Mouse (Mus musculus): ENCODE results near the gene Donson. TPM values are rescaled to one million over a fixed set of nuclear protein-coding genes. Genes with fewer than 3 reads are reported as not detected.

Gene Donson
- total and polyA plus RNA-seq, 3 experiments, result 51.9 to 63.9 (median 62.5) TPM

- TF ChIP-seq IRF4 (IDR thresholded peaks at IDR 0.05; ENCODE audit: low read depth, low read length) (peak; percentile 67), MYC (IDR thresholded peaks at IDR 0.05; ENCODE audit: low read depth, low read length) (peak; percentile 93), SIN3A (IDR thresholded peaks at IDR 0.05; ENCODE audit: low read length) (peak; percentile 88), NELFE (IDR thresholded peaks at IDR 0.05; ENCODE audit: low read depth, low read length) (peak; percentile 99), RAD21 (IDR thresholded peaks at IDR 0.05; ENCODE audit: low read depth, low read length) (no peak), USF1 (IDR thresholded peaks at IDR 0.05; ENCODE audit: low read depth, low read length) (no peak), MAX (IDR thresholded peaks at IDR 0.05; ENCODE audit: low read length) (peak; percentile 85), EP300 (IDR thresholded peaks at IDR 0.05; ENCODE audit: low read length) (no peak; the same call in 1 of the 2 replicates), SMC3 (IDR thresholded peaks at IDR 0.05; ENCODE audit: low read depth, low read length) (no peak)
Measured at GRCm38 (mm10) chr16:91647461-91648219, 40.9 kb downstream of the Donson start, which contains the start of gene Son (continued).

- no peaks in the 10 kb centered on the region for H3K27me3 ChIP-seq (replicated peaks)
- peak within 1 kb of the TSS; percentile 84 for H3K4me2 ChIP-seq (ENCODE audit: insufficient read depth, low read depth, poor library complexity, severe bottlenecking)
- H3K9ac ChIP-seq (ENCODE audit: insufficient read depth, low read depth), result peak within 1 kb of the TSS; percentile 98
- DNase-seq (ENCODE audit: extremely low read depth), result peak; percentile 93
- in situ Hi-C loops (cut with MboI; ENCODE audit: low pct_ligation_motif_present, low pct_unique_long_range_greater_than_20kb, low sequenced_read_pairs), result no loop called here
- peaks cover 80% of the 10 kb centered on the region for H3K79me2 ChIP-seq (replicated peaks; ENCODE audit: control insufficient read depth, extremely low read depth, insufficient read depth, poor library complexity, severe bottlenecking)
- H3K36me3 ChIP-seq (replicated peaks in 1 of 2; ENCODE audit: control insufficient read depth in 1 of 2, insufficient read depth in 1 of 2, low read length in 1 of 2), result peaks cover 16 to 44% of the 10 kb centered on the region in 2 experiments
- H3K27ac ChIP-seq (ENCODE audit: insufficient read depth, low read depth), result peak within 1 kb of the TSS; percentile 87
- H3K4me3 ChIP-seq (replicated peaks in 1 of 3; ENCODE audit: low read depth in 2 of 3, low read length in 2 of 3, poor library complexity in 1 of 3), result peak within 1 kb of the TSS; percentile 69 to 89 (median 74)
- dilution Hi-C loops (cut with MboI; ENCODE audit: extremely low pct_ligation_motif_present, extremely low pct_unique_long_range_greater_than_20kb, low sequenced_read_pairs), result no loop called here
- H3K4me1 ChIP-seq (ENCODE audit: control insufficient read depth in 1 of 2, insufficient read depth in 2 of 2), result peaks cover 0 to 48% of the 10 kb centered on the region in 2 experiments; a peak in 2 of 4 replicates
- no peaks in the 10 kb centered on the region for H3K9me3 ChIP-seq (replicated peaks; ENCODE audit: low read length)
- TF ChIP-seq ELF1 (IDR thresholded peaks at IDR 0.05; ENCODE audit: low read depth, low read length) (peak; percentile 71), PAX5 (IDR thresholded peaks at IDR 0.05; ENCODE audit: low read length) (no peak), JUN (IDR thresholded peaks at IDR 0.05; ENCODE audit: insufficient read depth, low read depth, low read length) (no peak), JUND (conservative IDR thresholded peaks at IDR 0.05; ENCODE audit: low read depth, low read length) (no peak), CTCF (conservative IDR thresholded peaks at IDR 0.05 in 1 of 2, IDR thresholded peaks at IDR 0.05 in 1 of 2; ENCODE audit: low read depth in 2 of 2, low read length in 2 of 2) (no peak), ZKSCAN1 (IDR thresholded peaks at IDR 0.05; ENCODE audit: borderline replicate concordance, low read depth, low read length) (no peak), POLR2A (IDR thresholded peaks at IDR 0.05; ENCODE audit: low read depth, low read length) (peak; percentile 97), CHD1 (IDR thresholded peaks at IDR 0.05; ENCODE audit: low read depth, low read length) (peak; percentile 83; the same call in 1 of the 2 replicates), POLR2AphosphoS2 (IDR thresholded peaks at IDR 0.05; ENCODE audit: low read depth, low read length) (peak; percentile 94; the same call in 1 of the 2 replicates), TBP (conservative IDR thresholded peaks at IDR 0.05; ENCODE audit: low read depth, low read length) (peak; percentile 89), RAD21 (IDR thresholded peaks at IDR 0.05; ENCODE audit: low read depth, low read length) (no peak), BHLHE40 (IDR thresholded peaks at IDR 0.05; ENCODE audit: low read depth, low read length) (peak; percentile 72), MAZ (IDR thresholded peaks at IDR 0.05; ENCODE audit: low read depth, low read length) (0 out of 2 replicates have a peak, but pooled peaks have one; percentile 14), USF2 (conservative IDR thresholded peaks at IDR 0.05; ENCODE audit: low read depth, low read length) (no peak), ETS1 (conservative IDR thresholded peaks at IDR 0.05; ENCODE audit: low read depth, low read length) (no peak), NRF1 (IDR thresholded peaks at IDR 0.05; ENCODE audit: low read depth, low read length) (peak; percentile 55), SMC3 (IDR thresholded peaks at IDR 0.05; ENCODE audit: low read depth, low read length) (no peak), HCFC1 (IDR thresholded peaks at IDR 0.05; ENCODE audit: low read depth, low read length) (peak; percentile 64), EP300 (IDR thresholded peaks at IDR 0.05; ENCODE audit: low read length) (no peak; the same call in none of the 2 replicates), ZMIZ1 (IDR thresholded peaks at IDR 0.05; ENCODE audit: low read depth, low read length) (peak; percentile 92), CHD2 (IDR thresholded peaks at IDR 0.05; ENCODE audit: low read length) (peak; percentile 8), E2F4 (IDR thresholded peaks at IDR 0.05; ENCODE audit: insufficient replicate concordance, low read depth, low read length) (peak; percentile 76; the same call in 1 of the 2 replicates), RCOR1 (conservative IDR thresholded peaks at IDR 0.05; ENCODE audit: low read depth, low read length) (no peak), USF1 (IDR thresholded peaks at IDR 0.05; ENCODE audit: low read depth, low read length) (no peak), IRF4 (IDR thresholded peaks at IDR 0.05; ENCODE audit: low read depth, low read length) (peak; percentile 55), MAX (IDR thresholded peaks at IDR 0.05; ENCODE audit: low read length) (peak; percentile 93), ZNF384 (IDR thresholded peaks at IDR 0.05; ENCODE audit: low read depth, low read length) (no peak), NELFE (IDR thresholded peaks at IDR 0.05; ENCODE audit: low read depth, low read length) (peak; percentile 96), MYC (IDR thresholded peaks at IDR 0.05; ENCODE audit: low read depth, low read length) (peak; percentile 98), SIN3A (IDR thresholded peaks at IDR 0.05; ENCODE audit: low read length) (no peak; the same call in 1 of the 2 replicates), UBTF (IDR thresholded peaks at IDR 0.05; ENCODE audit: low read depth, low read length) (peak; percentile 74; the same call in 1 of the 2 replicates), ZC3H11A (IDR thresholded peaks at IDR 0.05; ENCODE audit: low read depth, low read length) (no peak)
Measured at GRCm38 (mm10) chr16:91646681-91647419, 41.7 kb downstream of the Donson start, which contains the start of gene Gart. Gene Gart, minus strand, starts transcription at chr16:91646952.

Data from CH12.LX (cell line).